In the genomic region with DNA sequence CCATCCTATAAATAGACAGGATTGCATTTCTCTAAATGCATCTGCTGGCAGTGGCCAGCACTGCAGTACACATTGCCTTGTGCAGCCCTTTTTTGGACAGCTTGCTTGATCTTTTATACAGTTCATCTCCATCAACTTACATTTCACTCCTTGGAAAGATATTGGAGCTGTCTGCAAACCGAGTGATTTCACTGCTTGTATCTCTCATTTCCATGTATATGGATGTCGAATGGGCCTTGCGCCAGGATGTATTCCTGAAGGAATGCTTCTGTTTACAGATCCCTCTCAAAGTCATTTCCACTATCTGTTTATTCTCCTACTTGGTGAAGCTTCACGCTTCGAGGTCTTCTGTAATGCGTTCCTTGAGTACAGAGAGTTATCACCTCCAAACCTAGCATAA, we compare ENCODE assay signal across 19 mouse cellular contexts. TPM values are rescaled to one million over a fixed set of nuclear protein-coding genes. Genes with fewer than 3 reads are reported as not detected.
"Had no signal": no experiment of that assay in that cellular context is flagged by ENCODE, and none has a peak within 500 bp of the region (broad histone marks: within the 10 kb centered on the region; RNA-seq: fewer than 3 reads in every experiment).

No protein-coding gene starts in this region.

- H3K9ac ChIP-seq: limb, embryonic 12.5 days; liver, embryonic 13.5 days; liver, postnatal 0 days; neural tube, embryonic 15.5 days had no signal

- H3K4me1 ChIP-seq: limb, embryonic 12.5 days; liver, embryonic 13.5 days had no signal

- H3K4me2 ChIP-seq: limb, embryonic 12.5 days; liver, embryonic 13.5 days; neural tube, embryonic 15.5 days had no signal

- DNase-seq: kidney, adult 8-10 months; kidney, postnatal 25 days; liver; liver, embryonic 13.5 days; liver, postnatal 0 days; midbrain, embryonic 14.5 days; right cerebral cortex, adult 18-20 months; spleen, adult 18-20 months; thymus, adult 18-20 months; thymus, postnatal 14 days had no signal

- H3K27ac ChIP-seq: limb, embryonic 12.5 days; liver, embryonic 13.5 days; midbrain, embryonic 10.5 days; neural tube, embryonic 15.5 days had no signal

- H3K36me3 ChIP-seq: limb, embryonic 12.5 days; liver, embryonic 13.5 days; midbrain, embryonic 10.5 days; neural tube, embryonic 15.5 days had no signal

- ATAC-seq: liver, postnatal 0 days had no signal

- H3K27me3 ChIP-seq: limb, embryonic 12.5 days; liver, embryonic 13.5 days; neural tube, embryonic 15.5 days had no signal

- H3K4me3 ChIP-seq: limb, embryonic 12.5 days; liver, embryonic 13.5 days; midbrain, embryonic 10.5 days; myocyte; neural tube, embryonic 15.5 days had no signal

- H3K9me3 ChIP-seq: limb, embryonic 12.5 days; liver, embryonic 13.5 days; midbrain, embryonic 10.5 days; neural tube, embryonic 15.5 days had no signal

RNA-seq across cellular contexts. Expression of a gene that starts 24.3 kb away (rescaled TPM):
- total RNA-seq: layer of hippocampus, postnatal 25 days; left cerebral cortex, adult 8-10 months; left cerebral cortex, postnatal 36 days; megakaryocyte progenitor cell, adult 5-6 weeks had no signal
- polyA plus RNA-seq: stomach, embryonic 14.5 days had no signal
